Mouse (Mus musculus) bone marrow, adult 2 months (tissue): ENCODE measurements around the gene Lmx1b.

Experiments
- CTCF ChIP-seq: fragments of 200-500 bp; IDR thresholded peaks from 2 replicates; pipeline ENCODE4 v1.5.1; 2011; ENCODE audit warnings: low read length, control low read depth; ENCODE audit not compliant: control insufficient read depth, insufficient read depth
- POLR2A ChIP-seq: fragments of 200-500 bp; IDR thresholded peaks from 2 replicates; pipeline ENCODE4 v1.6.1; 2011; ENCODE audit warnings: low read depth, mild to moderate bottlenecking, control low read depth, low read length, borderline replicate concordance; ENCODE audit not compliant: control insufficient read depth

DNA sequence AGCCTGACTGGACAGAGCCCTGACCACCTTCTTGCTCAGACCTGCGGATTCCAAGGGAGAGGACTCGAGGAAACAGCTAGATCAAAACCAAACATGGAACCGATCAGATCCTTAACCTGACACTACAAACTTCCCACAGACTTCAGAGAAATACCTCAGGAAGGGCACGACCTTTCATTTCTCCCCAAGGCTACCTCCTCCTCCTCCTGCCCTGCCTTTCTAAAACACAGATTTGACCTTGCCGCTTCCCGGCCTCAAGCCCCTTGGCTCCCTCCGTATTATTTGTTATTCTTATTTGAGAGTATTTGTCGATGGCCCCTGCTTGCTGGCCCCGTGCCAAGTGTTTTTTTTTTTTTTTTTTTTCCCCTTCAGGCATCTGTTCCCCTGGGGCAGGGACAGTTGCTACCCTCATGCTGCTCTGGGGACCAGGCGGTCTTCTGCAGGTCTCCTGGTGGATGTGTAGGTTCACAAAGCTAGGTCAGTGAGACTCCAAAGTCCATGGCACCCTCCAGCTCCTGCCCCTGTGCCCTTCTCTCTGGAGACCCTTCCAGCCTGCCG, 26.2 kb upstream of the Lmx1b start:
- TF ChIP-seq POLR2A: no peak
- TF ChIP-seq CTCF: no peak
